Mouse (Mus musculus) small intestine, adult 2 months (tissue): ENCODE data around the gene Abca5.

Source experiments
- CTCF ChIP-seq: fragments of 200-500 bp; IDR thresholded peaks from 2 replicates; pipeline ENCODE4 v1.5.1; 2012; ENCODE audit warnings: low read depth, mild to moderate bottlenecking, control low read depth, inconsistent platforms, low read length, moderate library complexity, mixed read lengths; ENCODE audit not compliant: insufficient replicate concordance, insufficient read length; ENCODE audit errors: extremely low read depth
- POLR2A ChIP-seq: fragments of 200-500 bp; IDR thresholded peaks from 2 replicates; pipeline ENCODE4 v1.6.1; 2012; ENCODE audit warnings: low read depth, mild to moderate bottlenecking, control low read depth, inconsistent platforms, low read length, moderate library complexity

GRCm38 (mm10) chr11:110284185-110284787 lies 53.2 kb downstream of the Abca5 start:
- TF ChIP-seq CTCF (no peak), POLR2A (no peak)
